Mouse (Mus musculus) lung, adult 2 months (tissue): ENCODE data around the gene Cers6. TPM values are rescaled to one million over a fixed set of nuclear protein-coding genes. Genes with fewer than 3 reads are reported as not detected.

Experiments
- DNase-seq: peaks from one replicate; pipeline ENCODE4 v3.0.0; 2022
- H3K4me1 ChIP-seq: fragments of 200-500 bp; 2 replicates; pipeline ENCODE4 v1.6.1; 2011; ENCODE audit warnings: low read length; ENCODE audit not compliant: control insufficient read depth, insufficient read depth
- H3K4me3 ChIP-seq: fragments of 200-500 bp; replicated peaks from 2 replicates; pipeline ENCODE3; 2011; ENCODE audit warnings: low read depth, mild to moderate bottlenecking, control low read depth, low read length; ENCODE audit errors: extremely low read depth
- CTCF ChIP-seq: fragments of 200-500 bp; IDR thresholded peaks from 2 replicates; pipeline ENCODE4 v1.5.1; 2011; ENCODE audit warnings: mild to moderate bottlenecking, low read length, control low read depth; ENCODE audit not compliant: insufficient read depth
- POLR2A ChIP-seq: fragments of 200-500 bp; IDR thresholded peaks from 2 replicates; pipeline ENCODE4 v1.6.1; 2011; ENCODE audit warnings: low read depth, mild to moderate bottlenecking, control low read depth, low read length, borderline replicate concordance; ENCODE audit errors: extremely low read depth
- WGBS: fragments of 180-500 bp; shearing (Covaris S2); methylation state at CpG from one replicate; pipeline ENCODE4 v1.1.7; 2018; 5-methylcytosine and 5-hydroxymethylcytosine counted together
- polyA plus RNA-seq: library from polyadenylated mRNA; depleted of rRNA; stranded (reverse); fragments of >200 nt; gene quantifications from 2 replicates; pipeline ENCODE4 v1.2.3, GENCODE M21; 2012

The Cers6 gene
- polyA plus RNA-seq, 1 experiment: 16.2 TPM

GRCm38 (mm10) chr2:69061910-69062689, 200.9 kb downstream of the Cers6 start:
- 93% methylated on average over 5 of the region's 5 CpGs for WGBS
- Histone ChIP-seq H3K4me1 (no peaks in the 10 kb centered on the region), H3K4me3 (no peak overlapping the region)
- no peak for TF ChIP-seq POLR2A
- TF ChIP-seq CTCF: no peak
- DNase-seq: no peak

- WGBS: 91% methylated on average over 6 of the region's 6 CpGs
Observed at GRCm38 (mm10) chr2:69064759-69065158, 203.5 kb downstream of the Cers6 start.

GRCm38 (mm10) chr2:69071440-69072235, 210.4 kb downstream of the Cers6 start:
- Histone ChIP-seq H3K4me1 (no peaks in the 10 kb centered on the region), H3K4me3 (no peak overlapping the region)
- WGBS: 66% methylated on average over 7 of the region's 7 CpGs
- DNase-seq: no peak
- TF ChIP-seq CTCF (no peak), POLR2A (no peak)

More at GRCm38 (mm10) chr2:69064759-69065158, 203.5 kb downstream of the Cers6 start:
- DNase-seq: no peak
- Histone ChIP-seq H3K4me1 (no peaks in the 10 kb centered on the region), H3K4me3 (no peak overlapping the region)
- TF ChIP-seq POLR2A: no peak
- no peak for TF ChIP-seq CTCF

GRCm38 (mm10) chr2:69077189-69077588, 215.9 kb downstream of the Cers6 start:
- no peak for TF ChIP-seq POLR2A
- TF ChIP-seq CTCF: no peak
- no peak for DNase-seq
- Histone ChIP-seq H3K4me1 (0 out of 2 replicates have a peak, but pooled peaks cover 2% of the 10 kb centered on the region), H3K4me3 (peak overlapping the region; percentile 28)
- 41% methylated on average over 3 of the region's 3 CpGs for WGBS

GRCm38 (mm10) chr2:69080760-69081159, 219.5 kb downstream of the Cers6 start:
- TF ChIP-seq POLR2A (no peak), CTCF (no peak)
- DNase-seq: no peak
- Histone ChIP-seq H3K4me3 (no peak overlapping the region), H3K4me1 (0 out of 2 replicates have a peak, but pooled peaks cover 2% of the 10 kb centered on the region)
- 76% methylated on average over 1 of the region's 1 CpGs for WGBS

- TF ChIP-seq POLR2A: no peak
- no peak for TF ChIP-seq CTCF
- no peak for DNase-seq
- 75% methylated on average over 8 of the region's 8 CpGs for WGBS
- no peaks in the 10 kb centered on the region for H3K4me1 ChIP-seq
- no peak overlapping the region for H3K4me3 ChIP-seq
Observed at GRCm38 (mm10) chr2:69082499-69083197, 221.4 kb downstream of the Cers6 start.

GRCm38 (mm10) chr2:69083198-69083509, 221.9 kb downstream of the Cers6 start:
- TF ChIP-seq CTCF: no peak
- TF ChIP-seq POLR2A: no peak
- DNase-seq: no peak
- no peak overlapping the region for H3K4me3 ChIP-seq
- WGBS: 90% methylated on average over 3 of the region's 3 CpGs
- H3K4me1 ChIP-seq: no peaks in the 10 kb centered on the region

GRCm38 (mm10) chr2:69084416-69084815, 223.2 kb downstream of the Cers6 start:
- no peak for TF ChIP-seq POLR2A
- DNase-seq: no peak
- H3K4me3 ChIP-seq: no peak overlapping the region
- H3K4me1 ChIP-seq: no peaks in the 10 kb centered on the region
- WGBS: 87% methylated on average over 6 of the region's 6 CpGs

- no peak for DNase-seq
- Histone ChIP-seq H3K4me1 (no peaks in the 10 kb centered on the region), H3K4me3 (no peak overlapping the region)
- 72% methylated on average over 8 of the region's 8 CpGs for WGBS
- no peak for TF ChIP-seq POLR2A
- no peak for TF ChIP-seq CTCF
Observed at GRCm38 (mm10) chr2:69086505-69087260, 225.4 kb downstream of the Cers6 start.
